Comparison of ENCODE assay signal across 9 mouse cellular contexts in the genomic region with DNA sequence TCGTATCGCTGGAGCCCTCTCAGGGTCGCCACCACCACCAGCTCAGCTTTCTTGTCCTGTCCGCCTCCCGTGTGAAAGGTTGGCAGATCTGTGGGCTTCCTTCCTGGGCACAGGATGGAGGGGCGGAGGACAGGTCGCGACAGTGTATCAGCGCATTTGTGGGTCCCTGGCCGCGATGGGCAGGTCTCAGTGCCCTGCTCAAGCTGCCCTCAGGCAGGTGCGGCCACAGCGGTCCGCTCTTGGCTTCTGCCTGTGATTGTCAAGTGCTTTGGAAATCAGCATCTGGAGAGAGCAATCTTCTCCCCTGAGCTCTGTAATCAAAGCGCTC.
A peak's percentile ranks its signal among the peaks of the same experiment; 100 is the strongest.
DNase-seq lines count a peak whose midpoint lies in the region; ATAC-seq and TF ChIP-seq lines count a peak whose summit lies in the region.
"Had no signal": no experiment of that assay in that cellular context is flagged by ENCODE, and none has a peak within 500 bp of the region (broad histone marks: within the 10 kb centered on the region; RNA-seq: fewer than 3 reads in every experiment).

No protein-coding gene starts in this region.

- 3% methylated on average over 15 of the region's 15 CpGs for WGBS in kidney, embryonic 14.5 days
- 13% methylated on average over 15 of the region's 15 CpGs for WGBS in cerebellum, adult 2 months
- 5% methylated on average over 15 of the region's 15 CpGs for WGBS in forebrain, postnatal 0 days
- WGBS in midbrain, embryonic 14.5 days: 3% methylated on average over 15 of the region's 15 CpGs

- DNase-seq in kidney, postnatal 25 days: no peak
- no peak for DNase-seq in cerebellum, adult 2 months
- peak; percentile 24 for DNase-seq in forebrain, postnatal 0 days
- peak; percentile 58 for DNase-seq in midbrain, embryonic 14.5 days
- DNase-seq in thymus, postnatal 25 days: no peak
- DNase-seq in right cerebral cortex, postnatal 4 days: no peak
- DNase-seq: lung, adult 2 months had no signal

- TF ChIP-seq POLR2A in cerebellum, adult 2 months (IDR thresholded peaks at IDR 0.05; ENCODE audit: borderline replicate concordance, insufficient read depth, low read length): no peak

- peaks cover 25% of the 10 kb centered on the region for H3K27me3 ChIP-seq in kidney, embryonic 14.5 days (ENCODE audit: control insufficient read depth, insufficient read depth, low read length)
- H3K27me3 ChIP-seq in cerebellum, adult 2 months (ENCODE audit: control insufficient read depth, insufficient read depth, low read length): no peaks in the 10 kb centered on the region
- no peaks in the 10 kb centered on the region for H3K27me3 ChIP-seq in forebrain, postnatal 0 days (ENCODE audit: insufficient read depth, low read length)
- no peaks in the 10 kb centered on the region for H3K27me3 ChIP-seq in midbrain, embryonic 14.5 days (ENCODE audit: control insufficient read depth, insufficient read depth, low read length)

- no peak overlapping the region for H3K9ac ChIP-seq in kidney, embryonic 14.5 days (ENCODE audit: low read depth, low read length)
- H3K9ac ChIP-seq in forebrain, postnatal 0 days: peak overlapping the region; percentile 78
- H3K9ac ChIP-seq in midbrain, embryonic 14.5 days (replicated peaks; ENCODE audit: low read length): peak overlapping the region; percentile 72

- no peak overlapping the region for H3K27ac ChIP-seq in kidney, embryonic 14.5 days (ENCODE audit: low read depth, low read length)
- no peak overlapping the region for H3K27ac ChIP-seq in cerebellum, adult 2 months (ENCODE audit: insufficient read depth, low read length)
- H3K27ac ChIP-seq in forebrain, postnatal 0 days (ENCODE audit: low read depth, low read length): peak overlapping the region; percentile 74
- H3K27ac ChIP-seq in midbrain, embryonic 14.5 days (replicated peaks; ENCODE audit: low read depth, low read length): peak overlapping the region; percentile 73

- H3K36me3 ChIP-seq in kidney, embryonic 14.5 days (ENCODE audit: control insufficient read depth, insufficient read depth, low read length): no peaks in the 10 kb centered on the region
- no peaks in the 10 kb centered on the region for H3K36me3 ChIP-seq in forebrain, postnatal 0 days (ENCODE audit: insufficient read depth)
- no peaks in the 10 kb centered on the region for H3K36me3 ChIP-seq in midbrain, embryonic 14.5 days (ENCODE audit: control insufficient read depth, insufficient read depth, low read length)

- no peaks in the 10 kb centered on the region for H3K9me3 ChIP-seq in kidney, embryonic 14.5 days (ENCODE audit: control insufficient read depth, low read length)
- H3K9me3 ChIP-seq in forebrain, postnatal 0 days (ENCODE audit: low read length): no peaks in the 10 kb centered on the region
- H3K9me3 ChIP-seq in midbrain, embryonic 14.5 days (ENCODE audit: control insufficient read depth, low read length): no peaks in the 10 kb centered on the region

- ATAC-seq in kidney, embryonic 14.5 days (ENCODE audit: low FRiP score, low TSS enrichment): no peak
- peak; percentile 28 for ATAC-seq in forebrain, postnatal 0 days
- peak; percentile 47 for ATAC-seq in midbrain, embryonic 14.5 days (ENCODE audit: low FRiP score, low TSS enrichment)
- no peak for ATAC-seq in erythroblast, adult 5-6 weeks (replicated peaks; ENCODE audit: low FRiP score, poor library complexity, severe bottlenecking)

- H3K4me2 ChIP-seq in kidney, embryonic 14.5 days (replicated peaks; ENCODE audit: low read depth, low read length): peak overlapping the region; percentile 40
- H3K4me2 ChIP-seq in forebrain, postnatal 0 days (ENCODE audit: low read depth): peak overlapping the region; percentile 94
- peak overlapping the region; percentile 89 for H3K4me2 ChIP-seq in midbrain, embryonic 14.5 days (ENCODE audit: low read length)

- no peak for TF ChIP-seq CTCF in cerebellum, adult 2 months (IDR thresholded peaks at IDR 0.05; ENCODE audit: borderline replicate concordance, insufficient read depth, low read depth, low read length)
- TF ChIP-seq CTCF in forebrain, postnatal 0 days (IDR thresholded peaks at IDR 0.05; ENCODE audit: low read depth): no peak

- 0 out of 2 replicates have a peak, but pooled peaks cover 5% of the 10 kb centered on the region for H3K4me1 ChIP-seq in kidney, embryonic 14.5 days (ENCODE audit: control insufficient read depth, insufficient read depth, low read length)
- no peaks in the 10 kb centered on the region; the same call in 1 of the 2 replicates for H3K4me1 ChIP-seq in cerebellum, adult 2 months (ENCODE audit: control insufficient read depth, insufficient read depth, low read length)
- peaks cover 17% of the 10 kb centered on the region for H3K4me1 ChIP-seq in forebrain, postnatal 0 days (ENCODE audit: insufficient read depth)
- peaks cover 8% of the 10 kb centered on the region; the same call in 1 of the 2 replicates for H3K4me1 ChIP-seq in midbrain, embryonic 14.5 days (ENCODE audit: control insufficient read depth, insufficient read depth, low read length)

- peak overlapping the region; percentile 26 for H3K4me3 ChIP-seq in kidney, embryonic 14.5 days (ENCODE audit: low read length)
- peak overlapping the region; percentile 72 for H3K4me3 ChIP-seq in cerebellum, adult 2 months (replicated peaks; ENCODE audit: insufficient read depth, low read depth, low read length)
- H3K4me3 ChIP-seq in forebrain, postnatal 0 days (ENCODE audit: low read depth, low read length): peak overlapping the region; percentile 57
- H3K4me3 ChIP-seq in midbrain, embryonic 14.5 days (replicated peaks; ENCODE audit: low read depth, low read length): peak overlapping the region; percentile 59

Comparison
In these comparisons a context has a peak if more than half of its experiments do, and no peak if none do; other contexts are left out.
1. ATAC-seq: peak in forebrain, postnatal 0 days (single experiment) and midbrain, embryonic 14.5 days (single experiment); none in kidney, embryonic 14.5 days (single experiment) and erythroblast, adult 5-6 weeks (single experiment).
2. H3K27ac ChIP-seq: peak in forebrain, postnatal 0 days (single experiment) and midbrain, embryonic 14.5 days (single experiment); none in kidney, embryonic 14.5 days (single experiment) and cerebellum, adult 2 months (single experiment).
3. H3K4me2 ChIP-seq: peak in every context shown above with its lines; median percentile 94 in forebrain, postnatal 0 days; 89 in midbrain, embryonic 14.5 days; 40 in kidney, embryonic 14.5 days.
4. DNase-seq: peak in forebrain, postnatal 0 days (single experiment) and midbrain, embryonic 14.5 days (single experiment); none in kidney, postnatal 25 days (0 of 2), cerebellum, adult 2 months (0 of 2), thymus, postnatal 25 days (single experiment) and right cerebral cortex, postnatal 4 days (single experiment).
5. Peak in every context shown above with its lines, with median percentiles within 50 percentile points of each other: H3K4me3 ChIP-seq.